Comparison of ENCODE assay signal across 19 mouse cellular contexts in the genomic region with DNA sequence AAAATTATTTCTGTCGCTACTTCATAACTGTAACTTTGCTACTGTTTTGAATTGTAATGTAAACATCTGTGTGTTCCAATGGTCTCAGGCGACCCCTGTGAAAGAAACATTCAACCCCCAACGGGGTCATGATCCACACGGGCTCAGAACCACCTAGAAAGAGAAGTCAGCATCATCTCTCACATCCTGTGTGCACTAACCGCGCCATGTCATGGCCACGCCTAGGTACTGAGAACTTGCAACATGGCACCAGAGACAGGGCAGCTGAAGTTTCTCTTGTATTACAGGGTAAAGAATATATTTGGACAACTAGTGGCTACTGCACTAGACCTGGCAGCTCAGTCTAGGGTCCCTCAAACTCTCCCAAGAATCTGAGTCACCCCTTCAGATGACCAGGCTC. TPM values are rescaled to one million over a fixed set of nuclear protein-coding genes. Genes with fewer than 3 reads are reported as not detected.
"Had no signal": no experiment of that assay in that cellular context is flagged by ENCODE, and none has a peak within 500 bp of the region (broad histone marks: within the 10 kb centered on the region; RNA-seq: fewer than 3 reads in every experiment).

No protein-coding gene starts in this region.

- DNase-seq: right cerebral cortex, postnatal 25 days; thymus, adult 18-20 months had no signal

- H3K9ac ChIP-seq: liver, embryonic 12.5 days; liver, embryonic 14.5 days; lung, embryonic 15.5 days; midbrain, embryonic 13.5 days; neural tube, embryonic 13.5 days; neural tube, embryonic 15.5 days had no signal

- H3K36me3 ChIP-seq: liver, embryonic 12.5 days; lung, embryonic 15.5 days; midbrain, embryonic 10.5 days; midbrain, embryonic 13.5 days; neural tube, embryonic 13.5 days; neural tube, embryonic 15.5 days had no signal

- H3K9me3 ChIP-seq: lung, embryonic 15.5 days; midbrain, embryonic 13.5 days; neural tube, embryonic 13.5 days; neural tube, embryonic 15.5 days had no signal

- H3K27ac ChIP-seq: liver, embryonic 12.5 days; liver, embryonic 14.5 days; lung, embryonic 15.5 days; macrophage; midbrain, embryonic 10.5 days; midbrain, embryonic 13.5 days; neural tube, embryonic 13.5 days; neural tube, embryonic 15.5 days had no signal

- H3K4me1 ChIP-seq: liver, embryonic 12.5 days; lung, embryonic 15.5 days; neural tube, embryonic 13.5 days; neural tube, embryonic 15.5 days had no signal

- ATAC-seq: liver, embryonic 12.5 days; midbrain, embryonic 13.5 days; midbrain, embryonic 16.5 days had no signal

- H3K4me2 ChIP-seq: liver, embryonic 12.5 days; lung, embryonic 15.5 days; midbrain, embryonic 13.5 days; neural tube, embryonic 13.5 days; neural tube, embryonic 15.5 days had no signal

- H3K27me3 ChIP-seq: midbrain, embryonic 13.5 days; neural tube, embryonic 13.5 days; neural tube, embryonic 15.5 days had no signal

- H3K4me3 ChIP-seq: liver, embryonic 12.5 days; lung, embryonic 15.5 days; midbrain, embryonic 10.5 days; midbrain, embryonic 13.5 days; myocyte; neural tube, embryonic 13.5 days; neural tube, embryonic 15.5 days had no signal

RNA-seq across cellular contexts. Expression of gene Myl2, which starts 12.7 kb away (rescaled TPM):
- total RNA-seq: megakaryocyte progenitor cell, adult 5-6 weeks; megakaryocyte-erythroid progenitor cell, adult 5-6 weeks had no signal
- polyA plus RNA-seq: macrophage; small intestine, adult 2 months had no signal

RNA-seq across cellular contexts. Expression of gene Ccdc63, which starts 27.2 kb away (rescaled TPM):
- polyA plus RNA-seq: liver, embryonic 12.5 days; liver, embryonic 16.5 days; lung, embryonic 15.5 days; midbrain, embryonic 10.5 days; midbrain, embryonic 13.5 days; myocyte; neural tube, embryonic 11.5 days; stomach, embryonic 14.5 days; stomach, embryonic 16.5 days had no signal
